Mouse (Mus musculus) gonadal fat pad, adult 2 months (tissue): Measurements from ENCODE around the gene Atg4a-ps. TPM values are rescaled to one million over a fixed set of nuclear protein-coding genes. Genes with fewer than 3 reads are reported as not detected.
"Not testable (repeated sequence)": the region's sequence is repeated elsewhere in the genome, so short reads cannot be mapped to it uniquely, and the experiment has no call there.

Experiments
- DNase-seq: peaks from one replicate; pipeline ENCODE4 v3.0.0-alpha.2; 2012; ENCODE audit warnings: low read depth
- polyA plus RNA-seq: library from polyadenylated mRNA; depleted of rRNA; stranded (reverse); fragments of >200 nt; gene quantifications from 2 replicates; pipeline ENCODE4 v1.2.3, GENCODE M21; 2012; rRNA removed

Atg4a-ps gene
- polyA plus RNA-seq = 0.76 and 0.90 TPM in 2 replicates

GRCm38 (mm10) chr3:103645968-103646367 is at the start of gene Atg4a-ps:
Gene Atg4a-ps, minus strand, starts transcription at chr3:103646068.
- not testable (repeated sequence) for DNase-seq

DNA sequence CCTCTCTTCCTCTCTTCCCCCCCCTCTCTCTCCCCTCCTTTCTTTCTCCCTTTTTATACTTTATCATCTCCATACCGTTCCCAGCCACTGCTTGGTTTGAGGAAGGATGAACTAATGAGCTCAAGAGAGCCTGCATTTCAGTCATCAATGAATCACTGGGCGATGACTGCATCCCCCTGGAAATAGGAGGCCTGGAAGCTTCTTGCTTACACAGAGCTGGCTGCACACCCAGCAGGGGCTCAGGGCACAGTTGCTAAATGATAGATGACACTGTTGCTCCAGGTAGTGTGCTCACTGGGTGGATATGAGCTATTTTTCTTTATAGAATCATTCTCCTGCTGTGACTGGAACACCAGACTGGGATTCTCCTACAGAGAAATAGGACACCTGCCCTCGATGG is 49.7 kb upstream of the Atg4a-ps start:
- no peak for DNase-seq

DNA sequence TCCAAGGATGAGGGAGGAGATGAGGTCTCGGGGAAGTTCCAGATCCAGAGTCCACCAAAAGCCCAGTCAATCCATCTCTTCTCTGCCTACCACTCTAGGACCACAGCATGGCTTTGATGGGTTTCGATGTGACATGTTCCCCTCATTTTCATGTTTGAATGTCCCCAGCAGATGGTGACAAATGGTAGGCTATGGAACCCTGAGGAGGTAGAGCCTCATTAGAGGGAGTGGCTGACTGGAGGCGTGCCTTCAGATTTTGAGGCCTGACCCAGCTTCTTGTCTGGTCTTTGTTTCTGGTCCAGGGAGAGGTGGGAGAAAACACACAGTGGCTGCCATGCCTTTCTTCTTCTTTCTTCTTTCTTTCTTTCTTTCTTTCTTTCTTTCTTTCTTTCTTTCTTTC is 44.6 kb upstream of the Atg4a-ps start:
- DNase-seq = no peak

DNA sequence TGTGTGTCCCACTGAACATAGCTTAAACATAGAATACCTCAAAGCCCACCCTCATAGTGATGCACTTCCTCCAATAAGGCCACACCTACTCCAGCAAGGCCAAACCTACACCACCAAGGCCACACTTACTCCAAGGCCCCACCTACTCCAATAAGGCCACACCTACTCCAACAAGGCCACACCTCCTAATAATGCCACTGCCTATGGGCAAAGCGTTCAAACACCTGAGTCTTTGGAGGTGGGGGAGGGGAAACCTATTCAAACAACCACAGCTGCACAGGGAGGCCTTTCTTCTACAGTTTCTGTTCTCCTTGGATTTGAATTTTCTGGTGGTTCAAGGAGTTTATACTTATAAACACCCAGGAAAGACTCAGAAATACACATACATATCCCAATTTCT is 43.2 kb upstream of the Atg4a-ps start:
- no peak for DNase-seq

DNA sequence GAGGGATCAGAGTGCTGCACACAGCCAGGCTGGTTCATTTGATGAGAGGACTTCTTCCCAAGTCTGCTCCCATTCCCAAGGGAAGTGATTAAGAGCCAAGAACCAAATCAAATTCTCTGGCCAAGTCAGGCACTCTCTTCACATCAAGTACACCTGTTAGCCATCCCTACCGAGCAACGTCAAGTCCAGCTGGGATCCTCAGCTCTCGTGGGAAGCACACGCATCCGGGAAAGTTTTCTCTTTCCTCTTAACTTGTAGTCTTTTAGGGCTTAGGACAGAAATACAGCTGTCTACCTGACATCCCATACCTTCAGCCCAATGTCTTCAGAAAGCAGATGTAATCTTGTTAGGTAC is 38.1 kb upstream of the Atg4a-ps start:
- no peak for DNase-seq

DNA sequence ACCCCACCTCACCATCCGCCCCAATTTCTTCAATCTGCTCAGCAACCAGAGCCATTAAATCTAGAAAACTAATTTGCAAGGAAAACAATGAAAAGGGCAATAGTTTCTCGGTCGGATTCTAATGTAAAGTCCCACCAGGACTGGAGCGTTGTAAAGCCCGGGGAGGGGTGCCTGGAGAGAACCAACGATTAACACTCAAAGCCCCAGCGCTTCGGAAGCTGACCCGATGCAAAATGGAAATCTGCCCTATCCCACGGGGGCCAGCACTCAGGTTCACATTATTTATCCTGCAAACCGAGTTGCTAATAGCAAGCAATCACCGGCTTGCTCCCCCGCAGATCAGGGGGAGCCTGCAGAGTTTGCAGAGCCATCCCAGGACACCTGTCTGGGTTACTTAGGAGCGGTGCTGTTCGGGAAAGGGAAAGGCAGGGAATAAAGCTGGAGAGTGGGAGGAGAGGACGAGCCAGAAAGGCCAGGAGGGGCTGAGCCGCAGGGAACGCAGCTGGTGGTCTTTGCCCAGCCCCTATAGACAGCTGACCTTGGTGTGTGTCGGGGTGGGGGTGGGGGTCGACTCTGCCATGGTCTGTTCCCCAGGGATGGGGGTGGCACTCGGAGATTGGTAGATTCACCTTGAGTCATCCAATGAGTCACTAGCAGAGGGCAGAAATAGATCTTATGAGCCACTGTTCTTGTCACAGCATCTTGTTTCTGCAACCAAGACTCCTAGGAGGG is 37.5 kb upstream of the Atg4a-ps start:
- DNase-seq = no peak

- no peak for DNase-seq
These were observed 36.6 kb upstream of the Atg4a-ps start for GRCm38 (mm10) chr3:103682473-103682872.

- no peak for DNase-seq
These were observed 32.9 kb upstream of the Atg4a-ps start for GRCm38 (mm10) chr3:103678811-103679210.

DNA sequence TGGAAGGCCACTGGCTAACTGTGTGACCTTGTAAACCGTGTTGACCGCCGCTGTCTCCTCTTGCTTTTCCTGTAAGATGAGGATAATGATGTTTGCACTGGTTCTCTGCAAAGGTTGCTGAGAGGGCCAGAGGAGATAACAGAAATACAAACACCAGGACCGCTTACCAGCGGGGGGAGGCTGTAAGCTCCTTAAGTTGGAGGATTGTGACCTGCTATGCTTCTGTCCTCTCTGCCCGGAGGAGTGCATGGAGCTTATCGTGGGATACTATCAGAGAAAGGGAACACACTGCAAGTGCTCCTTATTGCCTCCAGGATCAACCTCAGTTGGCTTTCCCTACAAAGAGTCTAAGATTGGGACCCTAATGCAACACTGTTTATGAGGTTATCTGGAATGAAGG is 26.8 kb upstream of the Atg4a-ps start:
- DNase-seq = no peak

DNA sequence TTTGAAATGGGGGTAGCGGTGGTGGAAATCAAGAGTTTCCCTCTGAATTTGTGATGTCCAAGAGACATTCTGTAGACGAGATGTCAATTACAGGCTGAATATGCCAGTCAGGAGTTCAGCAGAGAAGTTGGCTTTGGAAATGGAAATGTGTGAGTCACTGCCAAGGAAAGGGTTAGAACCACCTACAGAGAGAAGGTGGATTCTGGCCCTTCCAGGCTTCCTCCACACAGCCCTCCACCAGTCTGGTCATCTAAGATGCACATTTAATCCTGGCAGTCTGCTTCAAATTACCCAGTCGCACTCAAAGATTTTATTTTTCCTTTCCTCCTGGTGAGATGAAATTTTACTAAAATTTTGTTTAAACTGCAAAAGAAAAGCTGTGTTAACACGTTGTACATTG is 26.2 kb upstream of the Atg4a-ps start:
- DNase-seq = no peak

DNA sequence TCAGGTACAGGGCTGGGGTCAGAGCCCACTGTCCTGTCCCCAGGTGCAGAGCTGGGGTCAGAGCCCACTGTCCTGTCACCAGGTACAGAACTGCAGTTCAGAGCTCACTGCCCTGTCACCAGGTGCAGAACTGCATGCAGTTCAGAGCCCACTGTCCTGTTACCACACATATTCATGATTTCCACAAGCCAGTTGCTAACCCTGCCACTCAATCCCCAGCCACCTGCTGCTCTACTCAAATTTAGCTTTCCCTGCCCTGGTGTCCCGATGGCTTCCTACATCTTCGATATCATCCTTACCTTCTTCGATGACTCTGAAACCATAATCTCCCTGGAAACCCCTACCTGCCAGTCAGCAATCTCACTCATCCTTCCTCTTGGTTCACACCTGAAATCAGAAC is 17.5 kb upstream of the Atg4a-ps start:
- no peak for DNase-seq

- no peak for DNase-seq
These were observed 15.8 kb upstream of the Atg4a-ps start for GRCm38 (mm10) chr3:103661714-103662113.

GRCm38 (mm10) chr3:103660012-103660411 is 14.1 kb upstream of the Atg4a-ps start:
- no peak for DNase-seq

DNA sequence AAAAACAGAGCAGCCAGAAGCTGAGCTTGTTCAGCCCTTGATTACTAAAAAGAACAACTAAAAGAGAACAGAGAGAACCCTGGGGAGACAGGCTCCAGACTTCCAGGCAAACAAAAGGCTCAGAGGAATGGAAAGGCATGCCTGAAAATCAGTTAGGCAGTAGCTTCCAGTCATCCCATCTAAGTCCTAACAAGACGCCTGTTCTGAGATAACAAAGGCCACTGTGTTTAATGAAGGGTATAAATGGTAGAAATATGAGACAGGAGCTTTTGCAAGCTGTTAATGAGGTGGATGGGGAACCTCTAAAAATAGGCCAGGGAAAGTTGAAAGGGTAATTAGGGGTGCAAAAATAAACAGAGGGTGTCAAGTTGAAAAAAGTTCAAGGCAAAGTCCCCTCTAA is 4.5 kb upstream of the Atg4a-ps start:
- DNase-seq = no peak

DNA sequence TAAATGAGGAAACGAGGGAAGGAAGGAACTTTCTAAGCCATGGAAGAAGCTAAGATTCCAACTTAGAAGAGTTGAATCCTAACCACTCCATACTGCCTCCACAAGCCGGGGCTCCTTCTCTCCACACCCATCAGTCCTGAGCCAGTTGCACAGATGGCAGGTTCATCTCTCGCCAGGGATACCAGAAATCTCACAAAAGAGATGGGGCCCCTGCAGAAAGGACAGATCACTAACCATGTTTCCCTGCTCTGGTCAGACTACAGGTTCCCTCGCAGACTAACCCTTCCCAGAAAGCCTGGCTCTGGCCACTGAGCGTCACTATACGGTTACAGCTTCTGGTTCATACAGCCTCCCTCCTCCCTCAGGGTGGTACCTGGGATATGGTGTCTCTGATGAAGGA is 3.8 kb upstream of the Atg4a-ps start:
- DNase-seq = no peak

- no peak for DNase-seq
These were observed 2.6 kb upstream of the Atg4a-ps start for GRCm38 (mm10) chr3:103648486-103648885.

- no peak for DNase-seq
These were observed 1.4 kb upstream of the Atg4a-ps start for GRCm38 (mm10) chr3:103647164-103647867.

DNA sequence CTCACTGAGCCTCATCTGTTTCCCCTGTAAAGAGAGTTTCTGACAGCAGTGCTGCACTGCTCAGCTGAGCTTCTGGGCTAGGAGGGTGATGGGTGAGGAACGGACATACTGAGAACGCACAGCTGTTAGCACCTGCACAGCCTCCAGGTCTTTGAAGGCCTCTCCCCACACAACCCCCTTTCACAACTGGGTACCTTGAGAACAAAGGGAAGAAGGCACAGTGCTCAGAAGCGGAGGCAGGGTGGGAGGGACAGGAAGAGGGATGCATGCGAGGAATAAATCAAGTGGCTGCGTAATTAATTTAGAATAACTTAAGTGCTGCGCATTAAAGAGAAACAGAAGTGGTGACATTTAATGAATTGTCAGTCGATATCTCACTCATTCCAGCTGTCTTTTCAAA is 4.6 kb downstream of the Atg4a-ps start:
- no peak for DNase-seq

GRCm38 (mm10) chr3:103640226-103640803 is 5.6 kb downstream of the Atg4a-ps start:
- DNase-seq = no peak

GRCm38 (mm10) chr3:103637641-103638040 is 8.2 kb downstream of the Atg4a-ps start:
- no peak for DNase-seq

- no peak for DNase-seq
These were observed 11.6 kb downstream of the Atg4a-ps start for GRCm38 (mm10) chr3:103634256-103634655.

DNA sequence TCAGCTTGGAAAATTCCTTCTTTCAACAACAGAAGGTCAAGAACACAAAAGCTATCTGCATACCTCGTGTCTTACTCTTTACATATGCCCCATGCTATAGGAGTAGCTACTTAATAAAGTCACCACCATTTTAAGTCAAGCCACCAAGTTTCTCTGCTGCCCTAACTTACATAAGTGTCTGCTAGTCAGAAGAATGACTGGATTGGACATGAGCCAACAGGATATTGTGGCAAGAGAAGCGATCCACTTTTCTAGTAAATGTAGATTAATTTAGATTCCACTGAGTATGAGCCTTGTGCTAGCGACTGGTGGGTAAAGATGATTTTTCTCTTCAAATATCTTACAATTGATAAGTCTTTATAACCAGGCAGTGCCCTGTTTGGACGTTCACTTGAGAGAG is 12.0 kb downstream of the Atg4a-ps start:
- no peak for DNase-seq

DNA sequence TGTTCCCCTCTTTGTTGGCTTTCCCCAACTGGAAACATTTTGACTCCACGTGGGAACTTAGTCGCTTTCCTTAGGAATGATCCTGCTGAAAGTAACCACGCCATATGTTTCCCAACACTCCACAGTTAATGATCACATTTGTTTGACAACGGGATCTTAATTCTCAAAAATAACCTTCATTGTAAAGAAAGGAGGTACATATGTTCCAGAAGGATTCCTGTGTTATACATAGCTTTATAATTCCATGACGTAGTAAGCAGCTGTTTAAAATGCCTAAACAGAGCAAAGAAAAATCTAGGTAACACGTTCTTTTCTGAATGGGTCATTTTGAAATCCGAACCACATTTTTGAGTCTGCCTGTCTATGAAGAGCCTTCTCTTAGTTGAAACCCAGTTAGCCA is 12.7 kb downstream of the Atg4a-ps start:
- DNase-seq = no peak
